Mouse (Mus musculus) intestine, embryonic 15.5 days (tissue): ENCODE results near the gene Ctsw. TPM values are rescaled to one million over a fixed set of nuclear protein-coding genes. Genes with fewer than 3 reads are reported as not detected.
A peak's percentile ranks its signal among the peaks of the same experiment; 100 is the strongest.

Source experiments
- ATAC-seq: fragments of 200-750 bp; cut with Nextera tagmentation; 2 replicates; pipeline ENCODE4 v1.8.0; 2017; ENCODE audit warnings: moderate TSS enrichment, moderate library complexity
- H3K27ac ChIP-seq: fragments of 300-500 bp; sonication (generic); 2 replicates; pipeline ENCODE4 v1.5.1; 2015; ENCODE audit warnings: mild to moderate bottlenecking, inconsistent platforms
- H3K27me3 ChIP-seq: fragments of 300-500 bp; sonication (generic); replicated peaks from 2 replicates; pipeline ENCODE4 v1.6.1; 2015; ENCODE audit warnings: inconsistent platforms
- H3K36me3 ChIP-seq: fragments of 300-500 bp; sonication (generic); 2 replicates; pipeline ENCODE4 v1.6.1; 2015; ENCODE audit warnings: inconsistent platforms
- H3K4me1 ChIP-seq: fragments of 300-500 bp; sonication (generic); replicated peaks from 2 replicates; pipeline ENCODE4 v1.6.1; 2015; ENCODE audit warnings: inconsistent platforms
- H3K4me2 ChIP-seq: fragments of 300-500 bp; sonication (generic); replicated peaks from 2 replicates; pipeline ENCODE4 v1.6.1; 2015; ENCODE audit warnings: mild to moderate bottlenecking, inconsistent platforms
- H3K4me3 ChIP-seq: fragments of 300-500 bp; sonication (generic); replicated peaks from 2 replicates; pipeline ENCODE4 v1.5.1; 2015; ENCODE audit warnings: inconsistent platforms
- H3K9ac ChIP-seq: fragments of 300-500 bp; sonication (generic); 2 replicates; pipeline ENCODE4 v1.6.1; 2015; ENCODE audit warnings: inconsistent platforms
- H3K9me3 ChIP-seq: fragments of 300-500 bp; sonication (generic); 2 replicates; pipeline ENCODE4 v1.6.1; 2016; ENCODE audit warnings: inconsistent platforms
- WGBS: fragments of 180-500 bp; shearing (Covaris S2); methylation state at CpG from one replicate; pipeline ENCODE4 v1.1.7; 2015; 5-methylcytosine and 5-hydroxymethylcytosine counted together
- polyA plus RNA-seq: library from polyadenylated mRNA; unstranded; fragments of >200 nt; fragmentation: Nextera tagmentation; extraction: Ambion mirVana; gene quantifications from 2 replicates; pipeline ENCODE4 v1.2.1, GENCODE M21; 2015

Gene Ctsw
- polyA plus RNA-seq, 1 experiment from 2014 or later = 2.1 TPM

DNA sequence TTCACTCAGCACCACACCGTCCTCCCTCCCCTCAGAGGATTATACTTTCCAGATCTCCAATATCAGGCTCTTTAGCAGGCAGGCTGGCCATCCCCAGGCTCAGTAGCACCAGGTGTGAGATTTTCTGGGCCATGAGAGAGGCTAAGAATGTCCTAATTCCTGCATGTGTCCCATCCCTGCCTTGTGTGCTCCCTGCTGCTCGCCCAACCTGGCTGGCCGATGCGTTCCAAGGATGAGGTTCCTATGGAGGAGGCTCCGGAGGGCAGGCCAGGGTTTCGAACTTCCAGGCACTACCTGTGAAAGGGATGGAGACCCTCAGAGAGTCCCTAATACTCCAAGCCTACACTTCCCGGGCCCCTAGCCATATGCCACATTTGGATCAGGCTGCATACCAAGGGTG is 17.5 kb upstream of the Ctsw start:
- ATAC-seq = no peak
- H3K9me3 ChIP-seq = no peaks in the 10 kb centered on the region
- no peaks in the 10 kb centered on the region for H3K27me3 ChIP-seq
- H3K4me2 ChIP-seq = no peak overlapping the region
- H3K36me3 ChIP-seq = peaks cover 20% of the 10 kb centered on the region
- no peak overlapping the region; the same call in 1 of the 2 replicates for H3K9ac ChIP-seq
- no peak overlapping the region for H3K27ac ChIP-seq
- 95% methylated on average over 7 of the region's 7 CpGs for WGBS
- H3K4me1 ChIP-seq = peaks cover 18% of the 10 kb centered on the region
- H3K4me3 ChIP-seq = no peak overlapping the region

DNA sequence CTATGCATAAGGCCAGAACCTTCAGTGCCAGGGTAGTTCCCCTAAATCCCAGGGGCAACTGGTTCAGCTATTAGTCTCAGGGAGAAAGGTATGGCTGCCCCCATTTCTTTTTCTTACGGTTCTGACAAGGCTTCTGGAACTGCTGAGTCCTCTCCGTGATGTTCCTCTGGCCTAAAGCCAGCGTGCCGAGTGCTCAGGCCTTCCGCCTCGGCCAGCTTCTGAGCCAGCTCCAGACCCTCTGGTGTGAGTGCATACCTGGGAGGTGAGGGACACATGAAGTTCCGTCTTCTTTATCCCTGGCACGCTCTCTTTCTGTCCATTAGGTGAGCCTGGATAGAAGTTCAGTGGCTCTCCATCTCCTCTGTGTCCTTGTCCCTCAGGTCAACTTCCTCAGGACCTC is 17.1 kb upstream of the Ctsw start:
- Histone ChIP-seq H3K9me3 (no peaks in the 10 kb centered on the region), H3K36me3 (peaks cover 23% of the 10 kb centered on the region), H3K27ac (no peak overlapping the region), H3K27me3 (no peaks in the 10 kb centered on the region), H3K4me2 (no peak overlapping the region), H3K4me3 (no peak overlapping the region), H3K4me1 (peaks cover 18% of the 10 kb centered on the region), H3K9ac (no peak overlapping the region)
- whole genome bisulfite sequencing = 88% methylated on average over 8 of the region's 8 CpGs
- no peak for ATAC-seq

DNA sequence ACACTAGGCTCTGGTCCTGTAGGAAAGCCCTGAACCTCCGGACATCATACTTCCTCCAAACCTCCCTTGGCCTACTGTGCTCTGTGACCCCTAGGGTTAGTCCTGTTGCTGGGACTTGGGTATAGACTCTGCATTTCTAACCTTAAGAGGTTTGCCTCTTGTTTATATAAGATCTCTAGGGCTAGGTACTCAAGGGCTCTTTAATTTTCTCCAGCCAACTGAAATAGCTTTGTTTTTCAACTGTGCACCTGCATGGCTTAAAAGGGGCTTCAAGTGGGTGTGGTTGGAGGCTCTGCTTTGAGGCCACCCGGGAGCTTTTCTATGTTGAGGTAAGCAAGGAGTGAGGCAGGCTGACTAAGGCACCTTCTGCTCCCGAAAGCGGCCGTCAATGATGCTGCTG is 16.2 kb upstream of the Ctsw start:
- 86% methylated on average over 5 of the region's 5 CpGs for WGBS
- peaks cover 24% of the 10 kb centered on the region for H3K36me3 ChIP-seq

DNA sequence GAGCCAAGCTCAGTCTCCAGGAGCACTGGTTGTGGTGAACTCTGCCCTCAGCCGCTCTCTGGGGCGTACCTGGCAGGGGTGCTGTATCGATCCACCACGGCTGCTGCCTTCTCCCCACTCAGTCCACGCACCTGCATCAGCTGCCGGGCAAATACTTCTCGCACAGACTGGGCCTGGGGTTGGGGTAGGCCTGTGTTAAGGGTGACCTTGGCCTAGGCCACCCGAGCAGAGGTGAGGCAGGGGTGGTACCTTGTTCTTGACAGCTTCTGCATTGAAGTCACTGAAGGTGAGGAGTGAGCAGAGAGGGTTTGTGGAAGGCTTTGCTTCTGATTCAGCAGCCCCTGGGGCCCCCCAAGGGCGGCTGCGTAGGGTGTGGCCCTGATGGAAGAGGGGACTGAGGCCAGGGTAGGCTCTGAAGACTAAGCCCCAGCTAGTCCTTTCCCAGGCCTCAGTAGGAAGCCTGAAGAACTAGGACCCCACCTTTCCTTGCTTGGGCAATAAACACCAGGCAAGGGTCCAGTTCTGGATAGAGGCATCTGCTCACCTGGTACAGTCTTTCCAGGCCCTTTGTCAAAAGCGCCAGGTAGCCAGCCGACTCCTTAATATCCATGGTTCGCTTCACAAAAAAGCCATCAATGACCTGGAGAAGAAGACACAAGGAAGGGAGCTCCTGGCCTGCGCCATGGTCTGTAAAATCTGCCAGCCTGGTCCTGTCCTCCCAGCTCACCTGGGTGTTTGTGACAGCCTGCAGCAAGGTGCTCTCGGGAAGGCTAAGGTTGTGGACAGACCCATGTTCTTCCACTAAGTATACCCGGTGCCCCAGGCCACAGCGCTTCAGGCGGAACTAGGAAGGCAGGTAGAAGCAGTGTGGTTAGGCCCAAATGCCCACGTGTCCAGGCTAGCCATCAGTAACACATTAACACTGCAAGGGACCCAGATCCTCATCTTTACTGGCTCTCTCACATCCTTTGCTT is 15.4 kb upstream of the Ctsw start:
- H3K4me2 ChIP-seq = no peak overlapping the region
- H3K9me3 ChIP-seq = no peaks in the 10 kb centered on the region
- H3K4me1 ChIP-seq = peaks cover 16% of the 10 kb centered on the region
- no peak overlapping the region for H3K9ac ChIP-seq
- H3K27ac ChIP-seq = no peak overlapping the region
- no peak overlapping the region for H3K4me3 ChIP-seq
- 89% methylated on average over 19 of the region's 19 CpGs for WGBS
- no peaks in the 10 kb centered on the region for H3K27me3 ChIP-seq
- ATAC-seq = no peak
- H3K36me3 ChIP-seq = peaks cover 26% of the 10 kb centered on the region

More for the DNA sequence above, 16.2 kb upstream of the Ctsw start:
- no peak overlapping the region for H3K9ac ChIP-seq
- H3K4me2 ChIP-seq = no peak overlapping the region
- peaks cover 18% of the 10 kb centered on the region for H3K4me1 ChIP-seq
- ATAC-seq = no peak
- H3K9me3 ChIP-seq = no peaks in the 10 kb centered on the region
- no peak overlapping the region for H3K27ac ChIP-seq
- H3K27me3 ChIP-seq = no peaks in the 10 kb centered on the region
- no peak overlapping the region for H3K4me3 ChIP-seq

DNA sequence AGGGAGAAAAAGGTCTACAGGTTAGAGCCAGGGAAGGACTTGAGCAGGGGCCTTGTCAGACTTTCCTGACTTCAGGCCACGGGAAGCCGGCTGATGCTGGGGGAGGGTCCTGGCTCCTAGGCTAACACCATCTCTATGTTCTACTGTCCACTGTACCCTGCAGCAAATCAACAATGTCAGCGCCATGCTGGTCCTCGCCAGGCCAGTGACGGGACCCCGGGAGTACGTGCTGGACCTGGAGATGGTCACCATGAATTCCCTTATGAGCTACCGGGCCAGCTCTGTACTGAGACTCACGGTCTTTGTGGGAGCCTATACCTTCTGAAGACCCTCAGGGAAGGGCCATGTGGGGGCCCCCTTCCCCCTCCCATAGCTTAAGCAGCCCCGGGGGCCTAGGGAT is 13.1 kb upstream of the Ctsw start:
- no peak overlapping the region for H3K9ac ChIP-seq
- H3K4me3 ChIP-seq = no peak overlapping the region
- ATAC-seq = no peak
- H3K36me3 ChIP-seq = peaks cover 27% of the 10 kb centered on the region
- 92% methylated on average over 10 of the region's 10 CpGs for WGBS
- no peak overlapping the region for H3K4me2 ChIP-seq
- no peak overlapping the region for H3K27ac ChIP-seq
- H3K4me1 ChIP-seq = peaks cover 8% of the 10 kb centered on the region; the same call in 1 of the 2 replicates
- H3K9me3 ChIP-seq = no peaks in the 10 kb centered on the region
- H3K27me3 ChIP-seq = no peaks in the 10 kb centered on the region

DNA sequence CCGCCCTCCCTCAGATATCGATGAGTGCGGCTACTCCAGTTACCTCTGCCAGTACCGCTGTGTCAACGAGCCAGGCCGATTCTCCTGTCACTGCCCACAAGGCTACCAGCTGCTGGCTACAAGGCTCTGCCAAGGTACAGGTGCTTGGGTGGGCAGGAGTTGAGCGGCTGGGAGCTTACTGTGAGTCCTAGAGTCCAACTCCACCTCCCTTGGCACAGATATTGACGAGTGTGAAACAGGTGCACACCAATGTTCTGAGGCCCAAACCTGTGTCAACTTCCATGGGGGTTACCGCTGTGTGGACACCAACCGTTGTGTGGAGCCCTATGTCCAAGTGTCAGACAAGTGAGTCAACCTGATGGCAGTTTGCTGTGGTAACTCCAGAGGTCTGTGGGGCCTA is 11.7 kb upstream of the Ctsw start:
- Histone ChIP-seq H3K4me3 (no peak overlapping the region), H3K27ac (no peak overlapping the region), H3K27me3 (no peaks in the 10 kb centered on the region), H3K4me2 (no peak overlapping the region), H3K36me3 (peaks cover 27% of the 10 kb centered on the region), H3K9me3 (no peaks in the 10 kb centered on the region), H3K4me1 (peaks cover 12% of the 10 kb centered on the region), H3K9ac (no peak overlapping the region)
- ATAC-seq = no peak
- WGBS = 91% methylated on average over 10 of the region's 10 CpGs

DNA sequence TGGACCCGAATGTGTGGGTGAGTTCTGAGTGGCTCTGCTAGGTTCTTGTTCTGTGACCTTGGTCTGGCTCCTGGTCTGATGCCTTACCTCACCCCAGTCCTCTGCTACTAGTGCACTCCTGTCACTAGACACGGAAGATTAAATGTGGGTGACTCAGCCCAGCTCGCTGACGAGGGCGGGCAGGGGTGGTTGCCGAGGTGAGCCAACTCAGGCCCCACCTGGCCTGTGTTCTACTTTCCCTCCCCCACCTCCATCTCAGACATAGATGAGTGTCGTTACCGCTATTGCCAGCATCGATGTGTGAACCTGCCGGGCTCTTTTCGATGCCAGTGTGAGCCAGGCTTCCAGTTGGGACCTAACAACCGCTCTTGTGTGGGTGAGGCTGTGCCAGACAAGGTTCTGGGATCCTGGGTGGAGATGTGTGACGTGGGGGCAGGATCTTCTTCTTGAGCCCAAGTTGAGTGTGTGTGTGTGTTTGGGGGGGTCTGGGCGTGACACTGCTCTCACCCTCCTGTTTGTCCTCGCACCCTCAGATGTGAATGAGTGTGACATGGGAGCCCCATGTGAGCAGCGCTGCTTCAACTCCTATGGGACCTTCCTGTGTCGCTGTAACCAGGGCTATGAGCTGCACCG is 9.5 kb upstream of the Ctsw start:
- H3K4me3 ChIP-seq = no peak overlapping the region
- H3K4me2 ChIP-seq = no peak overlapping the region
- no peak for ATAC-seq
- no peak overlapping the region for H3K9ac ChIP-seq
- no peaks in the 10 kb centered on the region for H3K9me3 ChIP-seq
- peaks cover 18% of the 10 kb centered on the region for H3K4me1 ChIP-seq
- no peak overlapping the region for H3K27ac ChIP-seq
- WGBS = 88% methylated on average over 18 of the region's 18 CpGs
- peaks cover 21% of the 10 kb centered on the region for H3K36me3 ChIP-seq
- no peaks in the 10 kb centered on the region for H3K27me3 ChIP-seq

DNA sequence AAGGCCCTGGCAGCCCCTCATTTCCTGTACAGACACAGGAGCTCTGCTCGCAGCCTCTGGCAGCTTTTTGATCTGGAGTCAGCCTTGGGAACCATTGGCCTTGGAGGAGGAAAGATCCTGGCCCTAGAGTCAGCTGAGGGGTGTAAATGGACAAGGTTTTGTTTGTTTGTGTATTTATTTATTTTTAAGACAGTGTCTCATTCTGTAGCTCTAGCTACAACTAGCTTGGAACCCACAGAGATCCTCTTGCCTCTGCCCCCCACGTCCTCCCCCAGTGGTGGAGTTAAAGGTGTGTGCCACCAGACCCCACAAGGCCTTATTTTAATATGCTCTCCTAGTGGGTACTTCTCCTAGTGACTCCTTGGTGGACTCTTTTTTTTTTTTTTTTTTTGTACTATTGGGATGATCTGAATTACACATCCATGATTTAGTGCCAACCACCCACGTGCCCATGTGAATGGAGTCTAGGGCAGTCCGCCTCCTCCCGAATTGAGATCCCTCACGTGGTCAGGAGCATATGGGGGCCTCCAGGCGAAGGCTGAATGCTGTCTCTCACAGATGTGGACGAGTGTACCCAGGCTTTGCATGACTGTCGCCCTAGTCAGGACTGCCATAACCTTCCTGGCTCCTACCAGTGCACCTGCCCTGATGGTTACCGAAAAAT is 8.8 kb upstream of the Ctsw start:
- Histone ChIP-seq H3K9ac (no peak overlapping the region), H3K9me3 (no peaks in the 10 kb centered on the region), H3K4me3 (no peak overlapping the region), H3K4me2 (no peak overlapping the region), H3K36me3 (peaks cover 17% of the 10 kb centered on the region), H3K4me1 (peaks cover 18% of the 10 kb centered on the region), H3K27me3 (no peaks in the 10 kb centered on the region), H3K27ac (no peak overlapping the region)
- whole genome bisulfite sequencing = 87% methylated on average over 10 of the region's 10 CpGs
- ATAC-seq = no peak

DNA sequence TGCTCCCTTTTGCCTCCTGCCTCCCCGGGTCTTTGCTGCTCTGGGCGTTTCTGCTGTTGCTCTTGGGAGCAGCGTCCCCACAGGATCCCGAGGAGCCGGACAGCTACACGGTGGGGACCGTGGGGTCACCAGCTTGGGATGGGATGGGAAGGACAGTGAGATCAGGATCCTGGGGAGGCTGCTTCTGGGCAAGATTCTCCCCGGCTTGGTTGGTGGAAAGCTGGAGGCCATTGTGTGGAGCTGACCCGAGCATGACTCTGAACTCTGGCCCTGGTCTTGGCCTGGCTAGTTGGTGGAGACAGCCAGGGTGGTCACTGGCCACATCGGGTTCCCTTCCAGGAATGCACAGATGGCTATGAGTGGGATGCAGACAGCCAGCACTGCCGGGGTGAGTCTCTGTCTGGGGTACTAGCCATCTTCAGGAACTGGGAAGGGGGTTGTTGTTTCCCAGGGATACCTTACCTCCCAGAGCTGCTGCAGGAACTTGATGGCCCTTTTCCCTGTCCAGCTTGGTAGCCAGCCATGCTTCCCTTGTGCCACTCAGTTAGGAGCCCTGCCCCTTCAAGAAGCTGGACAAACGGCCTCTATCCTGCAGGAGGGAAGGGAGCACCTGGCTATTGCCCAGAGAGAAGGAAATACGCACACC is 6.9 kb upstream of the Ctsw start:
- 0 out of 2 replicates have a peak, but pooled peaks cover 4% of the 10 kb centered on the region for H3K36me3 ChIP-seq
- H3K4me3 ChIP-seq = peak overlapping the region; percentile 58
- WGBS = 19% methylated on average over 13 of the region's 13 CpGs
- peak overlapping the region; percentile 71 for H3K9ac ChIP-seq
- H3K4me1 ChIP-seq = peaks cover 18% of the 10 kb centered on the region
- H3K4me2 ChIP-seq = peak overlapping the region; percentile 90
- no peaks in the 10 kb centered on the region for H3K9me3 ChIP-seq
- peak overlapping the region; percentile 87 for H3K27ac ChIP-seq
- peak; percentile 24 for ATAC-seq
- H3K27me3 ChIP-seq = no peaks in the 10 kb centered on the region

DNA sequence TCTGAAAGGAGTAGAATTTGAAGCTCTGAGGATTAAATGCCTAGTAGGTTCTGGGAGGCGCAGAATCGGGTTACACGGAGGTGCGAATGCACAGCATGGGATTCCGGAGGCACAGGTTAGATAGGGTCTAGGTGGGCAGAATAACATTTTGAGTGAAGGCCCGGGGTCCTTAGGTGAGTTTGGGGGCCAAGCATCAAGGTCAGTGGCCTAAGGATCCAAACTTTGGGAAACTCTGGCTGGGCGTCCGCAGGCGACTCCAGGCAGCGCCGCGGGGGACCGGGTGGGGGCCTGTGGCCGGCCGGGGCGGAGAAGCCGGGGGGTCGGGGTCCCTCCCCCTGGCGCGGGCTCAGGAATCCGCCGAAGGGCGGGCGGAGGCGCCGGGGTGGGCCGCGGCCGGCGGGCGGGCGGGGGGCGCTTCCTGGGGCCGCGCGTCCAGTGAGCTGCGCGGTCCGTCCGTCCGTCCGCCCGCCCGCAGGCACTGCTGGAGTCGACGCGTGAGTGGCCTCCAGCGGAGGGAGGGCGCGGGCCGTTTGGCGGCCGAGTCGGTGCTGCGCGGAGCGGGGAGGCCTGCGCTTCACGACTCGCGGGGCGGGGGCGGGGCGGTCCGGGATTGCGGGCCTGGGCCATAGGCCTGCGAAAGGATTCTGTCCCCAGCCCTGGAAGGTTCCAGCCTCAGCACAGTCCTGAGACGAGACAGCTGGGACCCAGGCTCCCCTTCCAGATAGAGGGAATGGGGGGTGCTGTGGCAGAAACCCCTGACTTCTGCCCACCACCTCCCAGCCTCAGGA is 6.2 kb upstream of the Ctsw start:
- under 1% methylated on average over 63 of the region's 68 CpGs for WGBS
- Histone ChIP-seq H3K36me3 (0 out of 2 replicates have a peak, but pooled peaks cover 4% of the 10 kb centered on the region), H3K4me2 (peak overlapping the region; percentile 90), H3K27me3 (no peaks in the 10 kb centered on the region), H3K4me3 (peak overlapping the region; percentile 58), H3K9ac (peak overlapping the region; percentile 71), H3K27ac (peak overlapping the region; percentile 87), H3K4me1 (peaks cover 18% of the 10 kb centered on the region), H3K9me3 (no peaks in the 10 kb centered on the region)
- peak; percentile 68 for ATAC-seq

DNA sequence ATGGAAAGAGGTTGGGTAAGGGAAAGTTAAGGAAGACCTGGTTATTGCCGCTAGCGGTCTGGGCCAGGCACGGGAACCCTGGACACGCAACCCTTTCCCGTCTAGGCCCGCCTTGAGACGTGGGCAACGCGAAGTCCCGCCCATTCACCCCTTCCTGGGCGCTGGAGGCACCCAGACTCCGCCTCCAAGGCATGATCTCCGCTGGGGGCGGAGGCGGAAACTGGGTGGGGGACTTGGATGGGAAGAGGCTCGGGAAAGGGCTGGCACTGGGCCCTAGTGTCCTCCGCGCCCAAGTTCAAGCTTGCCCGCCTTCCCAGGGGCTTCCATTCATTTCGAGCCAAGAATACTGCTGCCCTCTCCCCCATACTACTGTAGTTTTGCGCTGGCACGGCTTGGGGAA is 5.4 kb upstream of the Ctsw start, which contains the start of gene Efemp2:
Gene Efemp2, plus strand, starts transcription at position 235 of the 400 bp plus-strand sequence.
- 0 out of 2 replicates have a peak, but pooled peaks cover 2% of the 10 kb centered on the region for H3K36me3 ChIP-seq
- peak within 1 kb of the TSS; percentile 90 for H3K4me2 ChIP-seq
- H3K9me3 ChIP-seq = no peaks in the 10 kb centered on the region
- H3K4me3 ChIP-seq = peak within 1 kb of the TSS; percentile 58
- under 1% methylated on average over 22 of the region's 22 CpGs for WGBS
- H3K27ac ChIP-seq = peak within 1 kb of the TSS; percentile 87
- H3K27me3 ChIP-seq = no peaks in the 10 kb centered on the region
- peaks cover 18% of the 10 kb centered on the region for H3K4me1 ChIP-seq
- H3K9ac ChIP-seq = peak within 1 kb of the TSS; percentile 71
- peak; percentile 87 for ATAC-seq
